Mouse (Mus musculus): ENCODE data around the gene Pxmp4. TPM values are rescaled to one million over a fixed set of nuclear protein-coding genes. Genes with fewer than 3 reads are reported as not detected.

The Pxmp4 gene
- polyA plus RNA-seq, 3 experiments from 2014 or later = 15.1 to 21.3 (median 20.2) TPM

GRCm38 (mm10) chr2:154570666-154571065 lies 32.8 kb downstream of the Pxmp4 start:
- no peak for ATAC-seq

GRCm38 (mm10) chr2:154569836-154570286 lies 33.6 kb downstream of the Pxmp4 start, which contains the start of gene E2f1:
TSS of gene E2f1 (minus strand) at chr2:154569892.
- ATAC-seq = peak; percentile 97

GRCm38 (mm10) chr2:154569071-154569748 lies 34.3 kb downstream of the Pxmp4 start:
- peak; percentile 35 for ATAC-seq

- ATAC-seq = no peak
These were observed 35.0 kb downstream of the Pxmp4 start for GRCm38 (mm10) chr2:154568329-154569070.

- ATAC-seq = no peak
These were observed 35.7 kb downstream of the Pxmp4 start for GRCm38 (mm10) chr2:154567766-154568165.

GRCm38 (mm10) chr2:154566641-154567040 lies 36.9 kb downstream of the Pxmp4 start:
- ATAC-seq = no peak

GRCm38 (mm10) chr2:154565562-154565961 lies 37.9 kb downstream of the Pxmp4 start:
- ATAC-seq = no peak

- no peak for ATAC-seq
These were observed 39.8 kb downstream of the Pxmp4 start for GRCm38 (mm10) chr2:154563612-154564170.

GRCm38 (mm10) chr2:154558264-154559039 lies 45.1 kb downstream of the Pxmp4 start, which contains the start of gene Necab3:
TSS of gene Necab3 (minus strand) at chr2:154558890.
- ATAC-seq = no peak

GRCm38 (mm10) chr2:154557184-154557832 lies 46.2 kb downstream of the Pxmp4 start:
- ATAC-seq = no peak

GRCm38 (mm10) chr2:154555235-154555634 lies 48.3 kb downstream of the Pxmp4 start:
- no peak for ATAC-seq

- ATAC-seq = peak; percentile 61
These were observed 51.0 kb downstream of the Pxmp4 start for GRCm38 (mm10) chr2:154552424-154552907.

- no peak for ATAC-seq
These were observed 51.6 kb downstream of the Pxmp4 start for GRCm38 (mm10) chr2:154551927-154552326.

- ATAC-seq = no peak
These were observed 52.0 kb downstream of the Pxmp4 start, which contains the start of gene Actl10 for GRCm38 (mm10) chr2:154551476-154551875. TSS of gene Actl10 (plus strand) at chr2:154551776.

GRCm38 (mm10) chr2:154550937-154551336 lies 52.6 kb downstream of the Pxmp4 start:
- ATAC-seq = no peak

GRCm38 (mm10) chr2:154549886-154550189 lies 53.7 kb downstream of the Pxmp4 start:
- ATAC-seq = no peak

- no peak for ATAC-seq
These were observed 54.2 kb downstream of the Pxmp4 start for GRCm38 (mm10) chr2:154549127-154549885.

- ATAC-seq = no peak
These were observed 54.8 kb downstream of the Pxmp4 start for GRCm38 (mm10) chr2:154548688-154549087.

GRCm38 (mm10) chr2:154546711-154547110 lies 56.8 kb downstream of the Pxmp4 start, which contains the start of gene 1700003F12Rik:
TSS of gene 1700003F12Rik (plus strand) at chr2:154547085.
- ATAC-seq = no peak

GRCm38 (mm10) chr2:154543567-154544347 lies 59.8 kb downstream of the Pxmp4 start:
- ATAC-seq = no peak

Measured in inflammation-experienced regulatory T-cells, adult 6 months (primary cell).